Mouse (Mus musculus) gastrocnemius, adult 2 months (tissue): ENCODE measurements around the gene Dcaf11. TPM values are rescaled to one million over a fixed set of nuclear protein-coding genes. Genes with fewer than 3 reads are reported as not detected.

ENCODE experiments used
- DNase-seq: peaks from one replicate; pipeline ENCODE4 v3.0.0; 2022
- H3K27ac ChIP-seq: fragments of 200-600 bp; 2 replicates; pipeline ENCODE4 v1.8.1; 2022; ENCODE audit warnings: mild to moderate bottlenecking
- H3K4me3 ChIP-seq: fragments of 200-600 bp; 2 replicates; pipeline ENCODE4 v1.8.1; 2022; ENCODE audit warnings: mild to moderate bottlenecking, moderate library complexity
- CTCF ChIP-seq: fragments of 200-600 bp; IDR thresholded peaks from 2 replicates; pipeline ENCODE4 v1.8.1; 2022; ENCODE audit warnings: antibody characterized with exemption, mild to moderate bottlenecking, moderate library complexity
- intact Hi-C: fragments of 180-260 bp; cut with DNase I; formaldehyde crosslinking; loops from one replicate; pipeline ENCODE4 v1.15.1; 2025
- long read RNA-seq, 2 experiments: library from polyadenylated mRNA; stranded (forward); transcript quantifications; one replicate each; pipeline ENCODE4 v2.0.0; 2021
- total RNA-seq, 2 experiments: library from RNA; stranded (reverse); gene quantifications; 2 replicates each; pipeline ENCODE4 v1.2.3; 2021

Gene Dcaf11
- 100 to 1,000 TPM; 129 to 133 TPM for total RNA-seq
- long read RNA-seq, experiment 1, transcript Dcaf11-213 (15 exons, 2,593 nt), result minor isoform, 12 of 219 reads
- long read RNA-seq, experiment 1, transcript Dcaf11-216 (15 exons, 2,624 nt), result minor isoform, 7 of 219 reads
- long read RNA-seq, experiment 1, transcript Dcaf11-206 (14 exons, 2,660 nt), result minor isoform, 19 of 219 reads
- long read RNA-seq, experiment 1, transcript Dcaf11-202 (15 exons, 2,538 nt), result major isoform, 55 of 219 reads
- long read RNA-seq, experiment 1, partial matches to known transcripts, result 31 of 219 reads
- long read RNA-seq, experiment 1, other reads (novel, unspliced or antisense), result 88 of 219 reads
- long read RNA-seq, experiment 2, transcript Dcaf11-213 (15 exons, 2,593 nt), result minor isoform, 15 of 254 reads
- long read RNA-seq, experiment 2, transcript Dcaf11-206 (14 exons, 2,660 nt), result minor isoform, 29 of 254 reads
- long read RNA-seq, experiment 2, transcript Dcaf11-202 (15 exons, 2,538 nt), result major isoform, 69 of 254 reads
- long read RNA-seq, experiment 2, transcript Dcaf11-201 (15 exons, 2,601 nt), result minor isoform, 12 of 254 reads
- long read RNA-seq, experiment 2, partial matches to known transcripts, result 35 of 254 reads
- long read RNA-seq, experiment 2, other reads (novel, unspliced or antisense), result 84 of 254 reads

GRCm38 (mm10) chr14:55559799-55560201 lies at the start of gene Dcaf11:
Gene Dcaf11, plus strand, starts transcription at chr14:55560006.
- peak; percentile 34; the same call in 1 of the 2 replicates for TF ChIP-seq CTCF
- intact Hi-C loops, result loop anchor here (2.0 to 5.0 kb wide), 2 partner anchors 15 to 43 kb away; partner anchors contain the start of genes Fitm1 and Irf9
- peak; percentile 96 for DNase-seq
- Histone ChIP-seq H3K27ac (peak within 1 kb of the TSS; percentile 96), H3K4me3 (peak within 1 kb of the TSS; percentile 74)

DNA sequence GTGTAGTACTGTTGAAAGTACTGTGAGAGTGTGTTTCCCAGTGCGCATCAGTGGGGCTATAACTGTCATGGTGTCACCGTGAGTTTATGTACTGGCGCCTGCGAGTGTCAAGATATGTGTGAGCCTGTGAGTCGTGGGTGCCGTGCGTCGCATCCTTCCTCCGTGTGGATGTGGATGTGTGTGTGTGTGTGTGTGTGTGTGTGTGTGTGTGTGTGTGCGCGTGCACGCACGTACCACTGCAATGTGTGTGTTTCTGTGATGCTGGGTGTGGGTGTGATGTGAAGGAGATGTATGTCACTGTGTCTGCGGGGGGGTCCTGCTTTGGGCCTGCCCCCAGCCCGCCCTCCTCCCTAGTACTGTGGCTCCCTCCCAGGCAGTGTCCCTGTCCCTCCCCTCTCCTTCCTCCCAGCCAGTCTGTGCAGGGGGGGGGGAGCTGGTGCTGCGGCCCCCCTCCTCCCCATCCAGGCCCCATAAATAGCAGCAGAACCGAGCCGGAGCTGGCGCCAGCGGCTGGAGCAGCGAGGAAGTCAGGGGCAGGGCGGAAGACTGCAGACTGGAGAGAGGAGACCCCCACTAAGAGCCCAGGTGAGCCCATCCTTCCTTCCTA lies 49.6 kb upstream of the Dcaf11 start, which contains the start of gene Cpne6:
Cpne6 (plus strand) TSS at position 321 of the 607 bp plus-strand sequence.
- no peak for TF ChIP-seq CTCF
- no peak within 1 kb of the TSS for H3K4me3 ChIP-seq
- no peak within 1 kb of the TSS for H3K27ac ChIP-seq
- no peak for DNase-seq
- intact Hi-C loops, result no loop called here

GRCm38 (mm10) chr14:55511037-55511436 lies 48.8 kb upstream of the Dcaf11 start:
- no peak overlapping the region for H3K4me3 ChIP-seq
- intact Hi-C loops, result no loop called here
- DNase-seq, result no peak
- TF ChIP-seq CTCF, result no peak
- H3K27ac ChIP-seq, result no peak overlapping the region

DNA sequence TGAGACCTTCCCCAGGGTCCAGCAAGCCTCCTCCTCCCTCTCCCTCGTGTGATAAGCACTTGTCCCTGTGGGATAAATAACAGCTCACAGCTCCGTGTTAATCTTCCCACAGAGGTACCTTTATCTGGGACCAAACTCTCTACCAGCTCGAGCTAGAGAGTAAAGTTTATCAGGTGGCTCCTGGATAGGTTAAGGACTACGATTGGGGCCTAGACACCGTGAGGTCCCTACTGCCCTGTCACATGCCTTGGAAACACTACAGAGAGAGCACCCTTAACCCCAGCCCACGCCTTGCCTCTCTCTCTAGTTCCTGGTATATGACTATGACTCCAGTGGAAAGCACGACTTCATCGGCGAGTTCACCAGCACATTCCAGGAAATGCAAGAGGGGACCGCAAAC lies 45.9 kb upstream of the Dcaf11 start:
- no peak for TF ChIP-seq CTCF
- DNase-seq, result no peak
- H3K4me3 ChIP-seq, result no peak overlapping the region
- intact Hi-C loops, result no loop called here
- no peak overlapping the region for H3K27ac ChIP-seq

GRCm38 (mm10) chr14:55515846-55516245 lies 44.0 kb upstream of the Dcaf11 start:
- TF ChIP-seq CTCF, result no peak
- no peak overlapping the region for H3K27ac ChIP-seq
- no peak overlapping the region for H3K4me3 ChIP-seq
- DNase-seq, result no peak
- intact Hi-C loops, result no loop called here

DNA sequence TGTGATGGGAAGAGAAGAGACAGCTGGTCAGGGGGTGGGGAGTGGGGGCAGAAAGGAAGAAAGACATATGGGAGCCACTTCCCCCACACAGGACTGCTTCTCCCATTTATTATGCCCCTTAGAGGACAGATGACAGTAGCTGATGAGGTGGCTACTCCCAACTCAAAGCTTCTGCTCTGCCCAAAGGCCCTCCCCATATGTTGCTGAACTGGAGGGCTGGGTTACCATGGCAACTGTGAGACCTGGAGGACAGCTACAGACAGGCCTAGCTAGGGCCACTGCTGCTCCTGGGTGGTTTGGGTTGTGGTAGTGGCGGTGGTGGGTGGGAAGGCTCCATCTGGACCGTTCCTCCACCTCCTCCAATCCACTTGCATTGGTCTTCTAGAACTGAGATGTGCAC lies 40.9 kb upstream of the Dcaf11 start:
- no peak for TF ChIP-seq CTCF
- no peak overlapping the region for H3K4me3 ChIP-seq
- intact Hi-C loops, result no loop called here
- no peak overlapping the region for H3K27ac ChIP-seq
- DNase-seq, result no peak

GRCm38 (mm10) chr14:55519604-55520003 lies 40.2 kb upstream of the Dcaf11 start:
- DNase-seq, result no peak
- Histone ChIP-seq H3K4me3 (no peak overlapping the region), H3K27ac (no peak overlapping the region)
- TF ChIP-seq CTCF, result no peak
- intact Hi-C loops, result no loop called here

GRCm38 (mm10) chr14:55520451-55521361 lies 39.1 kb upstream of the Dcaf11 start:
- H3K27ac ChIP-seq, result no peak overlapping the region
- intact Hi-C loops, result no loop called here
- no peak for DNase-seq
- no peak for TF ChIP-seq CTCF
- H3K4me3 ChIP-seq, result peak overlapping the region; percentile 62

DNA sequence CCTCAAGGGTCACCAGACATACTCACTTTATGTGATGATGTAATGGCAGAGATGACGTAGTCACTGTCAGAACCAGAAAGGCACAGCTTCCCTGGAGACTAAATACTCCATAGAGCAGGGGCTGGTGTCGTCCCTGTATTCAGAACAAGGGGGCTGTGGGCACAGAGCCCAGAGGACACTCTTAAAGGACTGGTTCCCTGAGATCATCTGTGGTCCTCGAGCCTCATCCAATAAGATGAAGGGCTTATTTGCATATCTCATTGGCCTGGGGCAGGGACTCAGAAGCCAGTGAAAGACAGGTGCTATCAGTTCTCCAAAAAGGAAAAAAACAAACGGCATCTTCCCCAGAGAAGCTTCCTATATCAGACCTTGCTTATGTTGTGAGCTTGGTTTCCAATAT lies 35.7 kb upstream of the Dcaf11 start:
- intact Hi-C loops, result no loop called here
- DNase-seq, result no peak
- Histone ChIP-seq H3K27ac (no peak overlapping the region), H3K4me3 (no peak overlapping the region)
- no peak for TF ChIP-seq CTCF

DNA sequence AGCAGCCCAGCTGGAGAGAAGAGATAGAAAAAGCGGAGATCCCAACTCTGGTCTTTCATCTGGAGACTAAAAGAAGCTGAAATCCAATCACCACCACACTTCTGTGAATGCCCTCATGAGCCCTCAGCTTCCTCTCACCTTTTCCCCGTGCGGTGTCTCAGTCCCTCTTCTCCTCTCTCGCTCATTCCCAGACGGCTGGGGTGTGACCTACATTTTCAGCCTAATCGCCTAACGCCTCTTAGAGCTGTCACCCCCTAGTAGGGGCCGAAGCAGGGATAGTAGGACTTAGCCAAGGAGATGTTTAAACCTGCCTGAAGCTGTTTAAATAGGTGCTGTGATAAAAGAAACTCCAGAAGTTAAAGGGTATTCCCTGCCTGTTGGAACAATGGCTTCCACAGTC lies 35.0 kb upstream of the Dcaf11 start, which contains the start of gene Nrl:
Nrl (minus strand) TSS at position 197 of the 400 bp plus-strand sequence.
- TF ChIP-seq CTCF, result no peak
- no peak for DNase-seq
- H3K27ac ChIP-seq, result no peak within 1 kb of the TSS
- intact Hi-C loops, result no loop called here
- H3K4me3 ChIP-seq, result no peak within 1 kb of the TSS

DNA sequence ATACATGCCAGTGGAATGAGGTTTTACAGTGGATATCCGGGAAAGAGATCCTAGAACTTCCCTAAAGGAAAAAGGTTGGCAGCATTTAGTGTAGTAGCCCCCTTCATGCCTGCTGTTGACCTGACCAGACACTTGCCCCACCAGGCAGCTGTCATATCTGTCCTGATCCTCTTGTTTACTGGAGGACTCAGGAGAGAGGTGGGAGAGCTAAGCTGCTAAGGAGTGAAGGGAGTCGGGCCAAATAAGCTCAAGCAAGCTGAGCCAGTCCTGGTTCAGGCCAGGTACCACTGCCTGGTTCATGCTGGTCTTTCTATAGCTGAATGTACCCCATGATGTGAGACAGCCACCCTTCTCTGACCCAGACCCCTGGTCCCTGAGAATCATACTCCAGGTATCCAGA lies 33.1 kb upstream of the Dcaf11 start:
- TF ChIP-seq CTCF, result no peak
- no peak for DNase-seq
- intact Hi-C loops, result loop anchor here (2.0 kb wide), 1 partner anchor 30 kb away; no protein-coding TSS in a partner anchor
- no peak overlapping the region for H3K27ac ChIP-seq
- H3K4me3 ChIP-seq, result no peak overlapping the region

GRCm38 (mm10) chr14:55527940-55528339 lies 31.9 kb upstream of the Dcaf11 start:
- intact Hi-C loops, result loop anchor here (2.0 kb wide), 1 partner anchor 31 kb away; no protein-coding TSS in a partner anchor
- no peak for DNase-seq
- no peak overlapping the region for H3K4me3 ChIP-seq
- no peak overlapping the region for H3K27ac ChIP-seq
- TF ChIP-seq CTCF, result peak; percentile 55
